Mouse (Mus musculus) intestine, postnatal 0 days (tissue): ENCODE measurements around the gene Pdilt. TPM values are rescaled to one million over a fixed set of nuclear protein-coding genes. Genes with fewer than 3 reads are reported as not detected.

Experiments
- ATAC-seq: fragments of 200-750 bp; cut with Nextera tagmentation; 2 replicates; pipeline ENCODE4 v1.8.0; 2017; ENCODE audit warnings: mild to moderate bottlenecking, moderate TSS enrichment, moderate library complexity
- H3K27ac ChIP-seq: fragments of 300-500 bp; sonication (generic); 2 replicates; pipeline ENCODE4 v1.5.1; 2014; ENCODE audit warnings: mild to moderate bottlenecking, low read depth, low read length, moderate library complexity
- H3K27me3 ChIP-seq: fragments of 300-500 bp; sonication (generic); replicated peaks from 2 replicates; pipeline ENCODE4 v1.6.1; 2014; ENCODE audit warnings: low read length, mixed read lengths; ENCODE audit not compliant: control insufficient read depth, insufficient read depth
- H3K36me3 ChIP-seq: fragments of 300-500 bp; sonication (generic); 2 replicates; pipeline ENCODE4 v1.6.1; 2014; ENCODE audit warnings: mild to moderate bottlenecking, moderate library complexity; ENCODE audit not compliant: control insufficient read depth, insufficient read depth
- H3K4me1 ChIP-seq: fragments of 300-500 bp; sonication (generic); replicated peaks from 2 replicates; pipeline ENCODE4 v1.6.1; 2014; ENCODE audit warnings: antibody characterized with exemption, low read length, mixed read lengths; ENCODE audit not compliant: control insufficient read depth, insufficient read depth
- H3K4me2 ChIP-seq: fragments of 300-500 bp; sonication (generic); replicated peaks from 2 replicates; pipeline ENCODE4 v1.6.1; 2014; ENCODE audit warnings: low read depth, mild to moderate bottlenecking, moderate library complexity
- H3K4me3 ChIP-seq: fragments of 300-500 bp; sonication (generic); 2 replicates; pipeline ENCODE4 v1.5.1; 2014; ENCODE audit warnings: low read depth, low read length
- H3K9ac ChIP-seq: fragments of 300-500 bp; sonication (generic); 2 replicates; pipeline ENCODE4 v1.6.1; 2014; ENCODE audit warnings: mild to moderate bottlenecking, low read depth, low read length
- H3K9me3 ChIP-seq: fragments of 300-500 bp; sonication (generic); 2 replicates; pipeline ENCODE4 v1.6.1; 2016; ENCODE audit warnings: mixed run types; ENCODE audit not compliant: control insufficient read depth
- CTCF ChIP-seq: sonication (generic); IDR thresholded peaks from 2 replicates; pipeline ENCODE4 v1.5.1; 2016; ENCODE audit warnings: low read depth, mild to moderate bottlenecking, control low read depth, antibody characterized with exemption, moderate library complexity
- WGBS: fragments of 180-500 bp; shearing (Covaris S2); extraction: QIAGEN DNeasy Blood & Tissue Kit; methylation state at CpG from one replicate; pipeline ENCODE4 v1.1.7; 2014; 5-methylcytosine and 5-hydroxymethylcytosine counted together
- polyA plus RNA-seq: library from polyadenylated mRNA; unstranded; fragments of >200 nt; fragmentation: Nextera tagmentation; extraction: Ambion mirVana; gene quantifications from 2 replicates; pipeline ENCODE4 v1.2.1, GENCODE M21; 2015

Gene Pdilt
- polyA plus RNA-seq, 1 experiment from 2014 or later, result not detected

DNA sequence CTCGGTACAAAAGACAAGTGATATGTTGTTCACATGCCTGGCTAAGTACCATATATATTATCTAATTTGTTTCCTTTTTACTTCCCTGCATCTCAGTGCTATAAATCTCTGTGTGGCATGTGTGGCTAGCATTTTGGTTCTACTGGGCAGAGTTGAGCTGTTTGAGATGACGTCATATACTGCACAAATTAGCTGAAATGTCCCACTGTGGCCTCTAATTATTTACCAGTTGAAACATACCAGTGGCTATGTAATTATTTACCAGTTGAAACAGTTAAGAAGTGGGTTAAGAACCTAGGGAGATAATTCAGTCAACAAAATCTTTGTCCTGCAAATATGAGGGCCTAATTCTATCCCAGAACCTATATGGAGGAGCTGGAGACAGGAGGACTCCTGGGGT is 4.3 kb upstream of the Pdilt start:
- WGBS, result 43% methylated on average over 2 of the region's 2 CpGs
- H3K36me3 ChIP-seq, result no peaks in the 10 kb centered on the region
- H3K27ac ChIP-seq, result no peak overlapping the region
- no peak for TF ChIP-seq CTCF
- H3K27me3 ChIP-seq, result no peaks in the 10 kb centered on the region
- H3K4me1 ChIP-seq, result 0 out of 2 replicates have a peak, but pooled peaks cover 3% of the 10 kb centered on the region
- no peaks in the 10 kb centered on the region for H3K9me3 ChIP-seq
- H3K9ac ChIP-seq, result no peak overlapping the region
- H3K4me2 ChIP-seq, result 0 out of 2 replicates have a peak overlapping the region, but pooled peaks have one; percentile 21
- ATAC-seq, result peak; percentile 39; the same call in 1 of the 2 replicates
- H3K4me3 ChIP-seq, result no peak overlapping the region

GRCm38 (mm10) chr7:119527135-119527534 is 3.8 kb upstream of the Pdilt start:
- ATAC-seq, result peak; percentile 48; the same call in 1 of the 2 replicates
- WGBS, result 76% methylated on average over 1 of the region's 1 CpGs
- Histone ChIP-seq H3K4me3 (no peak overlapping the region), H3K9ac (no peak overlapping the region), H3K36me3 (no peaks in the 10 kb centered on the region), H3K4me1 (0 out of 2 replicates have a peak, but pooled peaks cover 3% of the 10 kb centered on the region), H3K27ac (no peak overlapping the region), H3K9me3 (no peaks in the 10 kb centered on the region), H3K4me2 (0 out of 2 replicates have a peak overlapping the region, but pooled peaks have one; percentile 21), H3K27me3 (no peaks in the 10 kb centered on the region)
- TF ChIP-seq CTCF, result no peak

DNA sequence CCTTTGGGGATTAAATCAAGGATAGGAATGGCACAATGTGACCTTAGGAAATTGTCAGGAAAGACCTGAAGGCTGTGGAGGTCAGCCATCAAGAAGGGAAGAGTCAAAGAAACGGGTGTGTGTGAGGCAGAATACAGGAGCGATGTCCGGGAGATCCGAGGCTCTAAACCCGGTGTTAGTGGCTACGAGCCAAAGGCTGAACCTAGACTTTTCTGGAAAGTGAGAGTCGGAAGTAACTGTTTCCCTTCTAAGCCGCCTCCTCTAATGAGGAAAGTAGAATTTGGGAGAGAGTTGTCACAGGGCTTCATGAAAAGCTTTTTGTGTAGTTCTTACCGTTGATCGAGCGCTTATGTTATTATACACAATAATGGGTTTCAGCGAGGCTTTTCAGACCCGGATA is 3.2 kb upstream of the Pdilt start:
- H3K27ac ChIP-seq, result no peak overlapping the region
- TF ChIP-seq CTCF, result no peak
- no peak for ATAC-seq
- H3K9me3 ChIP-seq, result no peaks in the 10 kb centered on the region
- no peaks in the 10 kb centered on the region for H3K27me3 ChIP-seq
- H3K4me2 ChIP-seq, result no peak overlapping the region
- no peak overlapping the region for H3K9ac ChIP-seq
- H3K36me3 ChIP-seq, result no peaks in the 10 kb centered on the region
- 0 out of 2 replicates have a peak, but pooled peaks cover 3% of the 10 kb centered on the region for H3K4me1 ChIP-seq
- WGBS, result 75% methylated on average over 13 of the region's 13 CpGs
- no peak overlapping the region for H3K4me3 ChIP-seq

DNA sequence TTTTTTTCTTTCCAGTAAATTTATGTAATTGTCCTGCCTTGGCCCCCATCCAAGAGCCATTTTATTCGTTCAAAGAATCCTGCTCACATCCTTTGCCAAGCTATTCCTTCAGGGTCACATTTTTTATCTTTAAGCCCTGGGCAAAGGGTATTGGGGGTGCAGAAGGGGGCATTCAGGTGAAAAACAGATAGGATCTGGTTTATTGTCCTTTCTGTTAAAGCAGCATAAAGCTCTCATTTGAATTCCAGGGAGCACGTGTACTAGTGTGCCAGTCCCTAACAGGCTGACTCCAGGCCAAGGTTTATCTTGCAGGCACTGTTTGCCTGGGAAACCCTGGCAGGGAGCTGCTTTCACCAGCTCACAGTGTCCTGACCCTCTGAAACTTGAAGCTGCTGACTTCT is 2.6 kb upstream of the Pdilt start:
- Histone ChIP-seq H3K4me2 (no peak overlapping the region), H3K9me3 (no peaks in the 10 kb centered on the region), H3K4me3 (no peak overlapping the region), H3K27me3 (no peaks in the 10 kb centered on the region), H3K4me1 (0 out of 2 replicates have a peak, but pooled peaks cover 3% of the 10 kb centered on the region), H3K27ac (no peak overlapping the region), H3K36me3 (no peaks in the 10 kb centered on the region), H3K9ac (no peak overlapping the region)
- 7% methylated on average over 2 of the region's 2 CpGs for WGBS
- ATAC-seq, result no peak; the same call in 1 of the 2 replicates
- no peak for TF ChIP-seq CTCF

DNA sequence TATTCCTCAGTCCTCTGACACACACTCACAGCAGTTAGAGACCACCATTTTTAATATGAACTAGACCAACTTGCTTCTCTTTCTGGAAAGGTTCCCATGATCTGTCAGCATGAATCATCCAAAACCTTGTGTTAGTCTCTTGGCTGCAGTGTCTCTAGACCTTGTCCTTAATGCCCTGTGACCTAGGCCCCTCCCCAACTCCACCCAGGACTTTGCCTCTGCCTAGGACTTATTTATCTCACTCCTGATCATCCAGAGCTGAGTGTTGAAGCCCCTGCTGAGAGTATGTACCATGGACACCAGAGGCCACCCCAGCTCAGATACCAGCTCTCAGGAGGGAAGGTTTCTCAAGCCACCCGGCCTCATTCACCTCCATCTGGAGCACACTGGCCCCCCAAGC is 904 bp downstream of the Pdilt start:
- Histone ChIP-seq H3K36me3 (no peaks in the 10 kb centered on the region), H3K4me3 (no peak overlapping the region), H3K4me1 (0 out of 2 replicates have a peak, but pooled peaks cover 3% of the 10 kb centered on the region), H3K27me3 (no peaks in the 10 kb centered on the region), H3K27ac (no peak overlapping the region), H3K9ac (no peak overlapping the region), H3K4me2 (no peak overlapping the region), H3K9me3 (no peaks in the 10 kb centered on the region)
- TF ChIP-seq CTCF, result no peak
- ATAC-seq, result no peak
- 89% methylated on average over 1 of the region's 1 CpGs for WGBS

DNA sequence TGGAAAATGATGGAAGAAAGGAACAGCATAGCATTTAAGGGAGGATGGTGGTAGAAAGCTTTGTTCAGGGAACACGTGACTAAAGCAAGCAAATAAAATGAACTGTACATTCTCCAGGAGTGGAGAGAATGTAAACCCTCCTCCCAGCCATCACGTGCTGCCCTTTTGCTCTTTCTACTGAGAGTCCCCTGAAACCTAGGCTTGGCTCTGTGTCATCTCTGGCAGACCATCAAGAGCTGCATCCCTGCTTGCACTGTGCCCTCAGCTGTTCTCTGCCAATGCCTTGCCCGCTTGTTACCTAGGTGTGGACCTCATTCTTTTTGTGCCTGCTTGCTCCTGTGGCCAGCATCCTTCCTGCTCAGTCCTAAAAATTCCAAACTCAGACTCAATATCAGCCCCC is 1.5 kb downstream of the Pdilt start:
- H3K27me3 ChIP-seq, result no peaks in the 10 kb centered on the region
- no peak for TF ChIP-seq CTCF
- H3K27ac ChIP-seq, result no peak overlapping the region
- no peaks in the 10 kb centered on the region for H3K36me3 ChIP-seq
- H3K4me2 ChIP-seq, result no peak overlapping the region
- no peak overlapping the region for H3K9ac ChIP-seq
- 67% methylated on average over 3 of the region's 3 CpGs for WGBS
- no peak overlapping the region for H3K4me3 ChIP-seq
- no peaks in the 10 kb centered on the region for H3K9me3 ChIP-seq
- ATAC-seq, result no peak
- H3K4me1 ChIP-seq, result 0 out of 2 replicates have a peak, but pooled peaks cover 3% of the 10 kb centered on the region
